15 mouse cellular contexts compared by ENCODE assay signal in the genomic region with DNA sequence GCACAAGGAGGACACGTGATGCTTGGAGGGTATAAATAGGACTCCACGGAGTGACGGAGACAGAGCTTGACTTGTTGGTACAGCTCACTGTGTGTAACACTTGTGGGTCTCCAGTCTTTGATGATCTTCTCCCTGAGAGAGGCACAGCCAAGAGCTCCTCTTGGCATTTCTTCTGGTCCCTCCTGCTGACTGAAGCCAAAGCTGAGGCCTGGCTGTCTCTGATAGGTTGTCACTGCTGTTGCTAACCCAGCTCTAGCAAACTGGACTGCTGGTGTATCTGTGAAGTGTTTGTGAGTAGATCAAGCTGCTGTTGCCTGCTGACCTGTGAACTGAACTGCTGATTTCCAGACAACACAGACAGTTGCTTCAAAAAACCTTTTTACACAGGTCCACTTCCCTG.
"Had no signal": no experiment of that assay in that cellular context is flagged by ENCODE, and none has a peak within 500 bp of the region (broad histone marks: within the 10 kb centered on the region; RNA-seq: fewer than 3 reads in every experiment).

No protein-coding gene starts in this region.

- H3K9ac ChIP-seq: liver, embryonic 13.5 days; midbrain, embryonic 13.5 days had no signal

- H3K27ac ChIP-seq: kidney, postnatal 0 days; layer of hippocampus, adult 2 months; left cerebral cortex, adult 2 months; liver, embryonic 13.5 days; midbrain, embryonic 10.5 days; midbrain, embryonic 13.5 days had no signal

- H3K4me2 ChIP-seq: liver, embryonic 13.5 days; midbrain, embryonic 13.5 days had no signal

- DNase-seq: kidney, adult 2 months; kidney, postnatal 25 days; layer of hippocampus, adult 9-11 months; liver, embryonic 13.5 days; thymus, adult 18-20 months; thymus, postnatal 4 days had no signal

- H3K27me3 ChIP-seq: liver, embryonic 13.5 days; megakaryocyte, embryonic 14.5 days; midbrain, embryonic 13.5 days had no signal

- H3K4me3 ChIP-seq: layer of hippocampus, adult 2 months; left cerebral cortex, adult 2 months; liver, embryonic 13.5 days; megakaryocyte, embryonic 14.5 days; midbrain, embryonic 10.5 days; midbrain, embryonic 13.5 days had no signal

- H3K4me1 ChIP-seq: midbrain, embryonic 10.5 days; midbrain, embryonic 13.5 days had no signal

- ATAC-seq: inflammation-experienced regulatory T-cells, adult 6 months; intestine, postnatal 0 days; midbrain, embryonic 13.5 days; midbrain, embryonic 16.5 days had no signal

- H3K9me3 ChIP-seq: liver, embryonic 13.5 days; midbrain, embryonic 10.5 days; midbrain, embryonic 13.5 days had no signal
